Mouse (Mus musculus): ENCODE measurements at regions not wholly inside any gene's neighbourhood (a gene's known extent, or its start where the extent isn't known, plus 50 kb on each side); places are given as distances from the start of the nearest gene placed in this dataset.
A peak's percentile ranks its signal among the peaks of the same experiment; 100 is the strongest.

GRCm38 (mm10) chr16:74984207-74984606, 572.6 kb upstream of the Robo2 start:
- Histone ChIP-seq H3K27ac (no peak overlapping the region), H3K4me3 (no peak overlapping the region)
- intact Hi-C loops (cut with DNase I) = no loop called here
- no peak for DNase-seq (ENCODE audit: extremely low spot score in 1 of 2, low spot score in 2 of 2)
- TF ChIP-seq CTCF (IDR thresholded peaks at IDR 0.05) = no peak

GRCm38 (mm10) chr16:74966099-74966498, 554.5 kb upstream of the Robo2 start:
- TF ChIP-seq CTCF (IDR thresholded peaks at IDR 0.05) = no peak
- no peak for DNase-seq (ENCODE audit: extremely low spot score in 1 of 2, low spot score in 2 of 2)
- intact Hi-C loops (cut with DNase I) = no loop called here
- H3K27ac ChIP-seq = no peak overlapping the region
- H3K4me3 ChIP-seq = no peak overlapping the region

GRCm38 (mm10) chr16:74929739-74930138, 518.1 kb upstream of the Robo2 start:
- Histone ChIP-seq H3K27ac (no peak overlapping the region), H3K4me3 (no peak overlapping the region)
- intact Hi-C loops (cut with DNase I) = no loop called here
- DNase-seq (ENCODE audit: extremely low spot score in 1 of 2, low spot score in 2 of 2) = no peak
- TF ChIP-seq CTCF (IDR thresholded peaks at IDR 0.05) = no peak

- no peak for TF ChIP-seq CTCF (IDR thresholded peaks at IDR 0.05)
- intact Hi-C loops (cut with DNase I) = no loop called here
- peak overlapping the region; percentile 44; the same call in 1 of the 2 replicates for H3K27ac ChIP-seq
- DNase-seq (ENCODE audit: extremely low spot score in 1 of 2, low spot score in 2 of 2) = peak in 1 of 2 experiments; percentile 42
- no peak overlapping the region for H3K4me3 ChIP-seq
Observed at GRCm38 (mm10) chr16:74900835-74901234, 489.2 kb upstream of the Robo2 start.

GRCm38 (mm10) chr16:74887724-74888123, 476.1 kb upstream of the Robo2 start:
- no peak for DNase-seq (ENCODE audit: extremely low spot score in 1 of 2, low spot score in 2 of 2)
- Histone ChIP-seq H3K27ac (no peak overlapping the region), H3K4me3 (no peak overlapping the region)
- no peak for TF ChIP-seq CTCF (IDR thresholded peaks at IDR 0.05)
- intact Hi-C loops (cut with DNase I) = no loop called here

- H3K4me3 ChIP-seq = no peak overlapping the region
- H3K27ac ChIP-seq = no peak overlapping the region
- DNase-seq (ENCODE audit: extremely low spot score in 1 of 2, low spot score in 2 of 2) = no peak
- intact Hi-C loops (cut with DNase I) = no loop called here
- no peak for TF ChIP-seq CTCF (IDR thresholded peaks at IDR 0.05)
Observed at GRCm38 (mm10) chr16:74878603-74879002, 467.0 kb upstream of the Robo2 start.

GRCm38 (mm10) chr16:74873756-74874155, 462.1 kb upstream of the Robo2 start:
- peak; percentile 16 to 30 for DNase-seq (ENCODE audit: extremely low spot score in 1 of 2, low spot score in 2 of 2)
- H3K27ac ChIP-seq = 0 out of 2 replicates have a peak overlapping the region, but pooled peaks have one; percentile 16
- TF ChIP-seq CTCF (IDR thresholded peaks at IDR 0.05) = no peak
- intact Hi-C loops (cut with DNase I) = no loop called here
- no peak overlapping the region for H3K4me3 ChIP-seq

GRCm38 (mm10) chr16:74857752-74858151, 446.1 kb upstream of the Robo2 start:
- Histone ChIP-seq H3K27ac (no peak overlapping the region), H3K4me3 (no peak overlapping the region)
- DNase-seq (ENCODE audit: extremely low spot score in 1 of 2, low spot score in 2 of 2) = no peak
- peak; percentile 86 for TF ChIP-seq CTCF (IDR thresholded peaks at IDR 0.05)
- intact Hi-C loops (cut with DNase I) = loop anchor here (2.0 to 5.0 kb wide), 3 partner anchors 235 to 675 kb away; no protein-coding TSS in a partner anchor

GRCm38 (mm10) chr16:74840006-74840405, 428.4 kb upstream of the Robo2 start:
- Histone ChIP-seq H3K4me3 (no peak overlapping the region), H3K27ac (no peak overlapping the region)
- TF ChIP-seq CTCF (IDR thresholded peaks at IDR 0.05) = peak; percentile 55
- no peak for DNase-seq (ENCODE audit: extremely low spot score in 1 of 2, low spot score in 2 of 2)
- intact Hi-C loops (cut with DNase I) = no loop called here

- no peak for DNase-seq (ENCODE audit: extremely low spot score in 1 of 2, low spot score in 2 of 2)
- TF ChIP-seq CTCF (IDR thresholded peaks at IDR 0.05) = no peak
- Histone ChIP-seq H3K27ac (no peak overlapping the region), H3K4me3 (no peak overlapping the region)
- intact Hi-C loops (cut with DNase I) = no loop called here
Observed at GRCm38 (mm10) chr16:74814386-74814785, 402.8 kb upstream of the Robo2 start.

GRCm38 (mm10) chr16:74809154-74809825, 397.7 kb upstream of the Robo2 start:
- TF ChIP-seq CTCF (IDR thresholded peaks at IDR 0.05) = no peak
- Histone ChIP-seq H3K4me3 (no peak overlapping the region), H3K27ac (no peak overlapping the region)
- DNase-seq (ENCODE audit: extremely low spot score in 1 of 2, low spot score in 2 of 2) = no peak
- intact Hi-C loops (cut with DNase I) = loop anchor here (10.0 kb wide), 1 partner anchor 1814 kb away; no protein-coding TSS in a partner anchor

GRCm38 (mm10) chr16:74806775-74807174, 395.1 kb upstream of the Robo2 start:
- Histone ChIP-seq H3K27ac (no peak overlapping the region), H3K4me3 (no peak overlapping the region)
- no peak for DNase-seq (ENCODE audit: extremely low spot score in 1 of 2, low spot score in 2 of 2)
- intact Hi-C loops (cut with DNase I) = loop anchor here (10.0 kb wide), 1 partner anchor 1812 kb away; no protein-coding TSS in a partner anchor
- no peak for TF ChIP-seq CTCF (IDR thresholded peaks at IDR 0.05)

GRCm38 (mm10) chr16:74801296-74801695, 389.7 kb upstream of the Robo2 start:
- no peak overlapping the region for H3K27ac ChIP-seq
- H3K4me3 ChIP-seq = no peak overlapping the region
- peak; percentile 68 for TF ChIP-seq CTCF (IDR thresholded peaks at IDR 0.05)
- DNase-seq (ENCODE audit: extremely low spot score in 1 of 2, low spot score in 2 of 2) = peak; percentile 24 to 60
- intact Hi-C loops (cut with DNase I) = loop anchor here (5.0 to 10.0 kb wide), 2 partner anchors 1704 to 1806 kb away; no protein-coding TSS in a partner anchor

Measured in left cerebral cortex, adult 2 months (tissue).